Mouse (Mus musculus) G1E (cell line): Measurements from ENCODE around the gene Cx3cr1. TPM values are rescaled to one million over a fixed set of nuclear protein-coding genes. Genes with fewer than 3 reads are reported as not detected.

Experiments used
- ATAC-seq: 2 replicates; pipeline ENCODE4 v1.8.0; 2016; ENCODE audit warnings: mild to moderate bottlenecking; ENCODE audit not compliant: insufficient number of reproducible peaks, poor library complexity, low FRiP score, severe bottlenecking; ENCODE audit errors: extremely low read depth
- DNase-seq: peaks from one replicate; pipeline ENCODE4 v3.0.0; 2012; ENCODE audit warnings: low spot score
- H3K27me3 ChIP-seq: 2 replicates; pipeline ENCODE4 v1.6.1; 2012; ENCODE audit warnings: mild to moderate bottlenecking, low read length, inconsistent platforms; ENCODE audit not compliant: insufficient read depth
- H3K36me3 ChIP-seq: replicated peaks from 2 replicates; pipeline ENCODE3; 2012; ENCODE audit warnings: mild to moderate bottlenecking, inconsistent platforms
- H3K4me1 ChIP-seq: 2 replicates; pipeline ENCODE4 v1.6.1; 2012; ENCODE audit warnings: low read depth, low read length, inconsistent platforms, mixed read lengths; ENCODE audit not compliant: insufficient read depth
- H3K4me3 ChIP-seq: 2 replicates; pipeline ENCODE4 v1.5.1; 2012; ENCODE audit warnings: low read depth, mild to moderate bottlenecking, inconsistent platforms, low read length, moderate library complexity, mixed read lengths
- H3K9me3 ChIP-seq: replicated peaks from 2 replicates; pipeline ENCODE4 v1.6.1; 2012; ENCODE audit warnings: inconsistent platforms
- CTCF ChIP-seq: IDR thresholded peaks from 2 replicates; pipeline ENCODE4 v1.5.1; 2012; ENCODE audit warnings: low read depth, low read length, inconsistent platforms, mixed read lengths
- GATA1 ChIP-seq: IDR thresholded peaks from 2 replicates; pipeline ENCODE4 v1.6.1; 2012; ENCODE audit warnings: borderline replicate concordance, low read length, inconsistent platforms, mixed read lengths
- GATA2 ChIP-seq: IDR thresholded peaks from 2 replicates; pipeline ENCODE4 v1.6.1; 2012; ENCODE audit warnings: low read depth, low read length, inconsistent platforms, borderline replicate concordance
- POLR2AphosphoS5 ChIP-seq: IDR thresholded peaks from 2 replicates; pipeline ENCODE4 v1.6.1; 2012; ENCODE audit warnings: low read depth, low read length, inconsistent platforms; ENCODE audit not compliant: insufficient replicate concordance
- TAL1 ChIP-seq: conservative IDR thresholded peaks from 2 replicates; pipeline ENCODE4 v1.6.1; 2012; ENCODE audit warnings: low read depth, low read length, inconsistent platforms, mixed read lengths
- polyA plus RNA-seq: library from polyadenylated mRNA; stranded (reverse); fragments of >175 nt; gene quantifications from 2 replicates; pipeline ENCODE4 v1.2.3, GENCODE M21; 2012
- total RNA-seq, 2 experiments: library from RNA; stranded (forward) in 1 of 2; stranded (reverse) in 1 of 2; fragments of 200-1000 nt in 1 of 2; fragments of >200 nt in 1 of 2; fragmentation: Nextera tagmentation in 1 of 2; gene quantifications; 2 replicates each; pipeline ENCODE4 v1.2.3; 2014 to 2017

Cx3cr1 gene
- total and polyA plus RNA-seq, 3 experiments, result 0.22 TPM; not detected in 2

DNA sequence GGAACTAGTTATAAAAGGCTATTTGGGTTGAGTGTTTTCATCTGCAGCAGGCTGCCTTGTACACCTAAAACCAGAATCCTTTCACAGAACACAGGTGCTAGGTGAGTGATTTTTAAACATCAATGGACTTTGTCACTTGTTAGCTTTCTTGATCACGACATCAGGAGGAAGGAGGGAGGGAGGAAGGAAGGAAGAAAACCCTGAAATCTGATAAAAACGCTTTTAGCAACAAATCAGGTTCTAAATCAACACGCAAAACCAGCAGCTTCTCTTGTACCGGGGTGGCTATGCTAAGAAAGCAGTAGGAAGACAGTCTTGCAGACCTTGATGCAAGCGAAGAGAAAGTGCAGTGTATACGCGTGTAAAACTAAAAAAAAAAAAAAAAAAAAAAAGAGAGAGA is 10.2 kb upstream of the Cx3cr1 start:
- TF ChIP-seq CTCF, result no peak
- TF ChIP-seq GATA1, result no peak
- no peak for TF ChIP-seq TAL1
- TF ChIP-seq POLR2AphosphoS5, result no peak
- no peak for TF ChIP-seq GATA2
- no peaks in the 10 kb centered on the region for H3K9me3 ChIP-seq
- H3K4me3 ChIP-seq, result no peak overlapping the region
- DNase-seq (no peak), ATAC-seq (no peak)
- H3K36me3 ChIP-seq, result no peaks in the 10 kb centered on the region
- H3K27me3 ChIP-seq, result peaks cover 13% of the 10 kb centered on the region
- H3K4me1 ChIP-seq, result no peaks in the 10 kb centered on the region

DNA sequence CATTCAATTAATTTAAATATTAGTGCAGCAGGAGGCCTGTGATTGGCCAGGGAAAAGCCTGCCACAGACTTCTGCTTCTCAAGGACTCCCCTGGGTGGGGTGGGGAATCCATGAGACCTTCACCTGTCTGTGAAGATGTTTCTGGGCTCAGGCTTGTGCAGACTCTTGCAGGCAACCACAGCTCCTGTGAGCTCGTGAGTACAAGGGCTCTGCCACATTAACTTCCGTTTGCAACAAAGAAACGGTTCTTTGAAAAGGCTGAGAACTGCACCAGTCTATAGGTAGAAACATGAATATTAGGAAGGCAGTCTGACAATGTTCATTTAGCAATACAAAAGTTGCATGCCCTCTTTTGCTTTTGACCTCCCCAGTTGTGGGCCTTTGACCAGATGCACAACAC is 8.6 kb upstream of the Cx3cr1 start:
- Histone ChIP-seq H3K27me3 (peaks cover 15% of the 10 kb centered on the region), H3K9me3 (no peaks in the 10 kb centered on the region), H3K4me1 (no peaks in the 10 kb centered on the region), H3K36me3 (no peaks in the 10 kb centered on the region), H3K4me3 (no peak overlapping the region)
- ATAC-seq (no peak), DNase-seq (no peak)
- TF ChIP-seq CTCF, result no peak
- no peak for TF ChIP-seq TAL1
- no peak for TF ChIP-seq GATA2
- TF ChIP-seq POLR2AphosphoS5, result no peak
- TF ChIP-seq GATA1, result no peak

- no peak for TF ChIP-seq GATA2
- TF ChIP-seq POLR2AphosphoS5, result no peak
- no peak for TF ChIP-seq CTCF
- no peak for TF ChIP-seq TAL1
- no peak for TF ChIP-seq GATA1
- Histone ChIP-seq H3K4me1 (no peaks in the 10 kb centered on the region), H3K36me3 (no peaks in the 10 kb centered on the region), H3K27me3 (peaks cover 22% of the 10 kb centered on the region), H3K9me3 (no peaks in the 10 kb centered on the region), H3K4me3 (no peak overlapping the region)
- ATAC-seq (no peak), DNase-seq (no peak)
These were observed 4.8 kb upstream of the Cx3cr1 start for GRCm38 (mm10) chr9:120074516-120074915.

GRCm38 (mm10) chr9:120073169-120073568 is 3.5 kb upstream of the Cx3cr1 start:
- peak; percentile 45; the same call in 1 of the 2 replicates for ATAC-seq
- TF ChIP-seq CTCF (peak; percentile 93), TAL1 (no peak), POLR2AphosphoS5 (no peak), GATA2 (no peak), GATA1 (no peak)

DNA sequence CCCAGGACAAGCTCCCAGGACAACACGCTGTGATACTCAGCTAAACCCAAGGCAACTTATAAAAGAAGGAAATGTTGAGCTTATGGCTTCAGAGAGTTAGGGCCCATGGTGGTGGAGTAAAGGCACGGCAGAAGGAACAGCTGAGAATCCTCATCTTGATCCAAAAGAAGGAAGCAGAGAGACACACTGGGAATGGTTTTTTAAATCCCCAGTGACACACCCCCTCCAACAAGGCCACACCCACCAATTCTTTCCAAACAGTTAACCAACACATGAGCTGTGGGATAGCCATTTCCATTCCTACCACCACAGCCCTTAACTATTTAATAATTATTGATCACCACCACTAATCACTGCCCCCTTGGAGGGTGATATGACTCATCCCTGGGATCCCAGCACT is 1.6 kb upstream of the Cx3cr1 start:
- no peaks in the 10 kb centered on the region for H3K9me3 ChIP-seq
- no peaks in the 10 kb centered on the region for H3K4me1 ChIP-seq
- ATAC-seq, result no peak
- TF ChIP-seq CTCF, result no peak
- no peak for TF ChIP-seq TAL1
- no peak for TF ChIP-seq GATA1
- TF ChIP-seq POLR2AphosphoS5, result no peak
- no peak for TF ChIP-seq GATA2
- H3K36me3 ChIP-seq, result no peaks in the 10 kb centered on the region
- no peak overlapping the region for H3K4me3 ChIP-seq
- peaks cover 16% of the 10 kb centered on the region for H3K27me3 ChIP-seq
- no peak for DNase-seq

More at GRCm38 (mm10) chr9:120073169-120073568, 3.5 kb upstream of the Cx3cr1 start:
- DNase-seq, result peak; percentile 44
- H3K9me3 ChIP-seq, result no peaks in the 10 kb centered on the region
- H3K36me3 ChIP-seq, result no peaks in the 10 kb centered on the region
- no peaks in the 10 kb centered on the region for H3K4me1 ChIP-seq
- peaks cover 22% of the 10 kb centered on the region for H3K27me3 ChIP-seq
- H3K4me3 ChIP-seq, result no peak overlapping the region

DNA sequence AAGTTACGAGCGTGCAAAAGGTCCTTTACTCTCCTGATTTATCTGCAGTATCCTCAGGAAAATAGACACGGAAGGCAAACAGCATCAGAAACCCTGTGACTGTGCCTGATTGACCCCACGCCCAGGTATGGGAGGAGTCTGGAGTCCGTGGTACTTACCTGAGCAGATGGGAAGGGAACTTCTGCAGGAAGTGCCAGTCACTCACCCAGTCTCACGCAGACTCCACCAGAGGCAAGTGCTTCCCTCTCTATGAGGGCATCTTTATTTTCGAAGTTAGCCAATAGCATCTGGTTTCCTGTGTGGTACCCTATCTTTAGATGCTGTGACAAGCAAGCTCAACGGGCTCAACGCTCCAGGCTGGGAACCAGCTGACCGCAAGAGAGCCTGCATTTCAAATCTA is 1.6 kb downstream of the Cx3cr1 start:
- peaks cover 18% of the 10 kb centered on the region for H3K27me3 ChIP-seq
- no peak overlapping the region for H3K4me3 ChIP-seq
- H3K36me3 ChIP-seq, result no peaks in the 10 kb centered on the region
- no peaks in the 10 kb centered on the region for H3K4me1 ChIP-seq
- TF ChIP-seq POLR2AphosphoS5 (no peak), TAL1 (no peak), GATA2 (no peak), GATA1 (no peak)
- DNase-seq (no peak), ATAC-seq (no peak)
- no peaks in the 10 kb centered on the region for H3K9me3 ChIP-seq

DNA sequence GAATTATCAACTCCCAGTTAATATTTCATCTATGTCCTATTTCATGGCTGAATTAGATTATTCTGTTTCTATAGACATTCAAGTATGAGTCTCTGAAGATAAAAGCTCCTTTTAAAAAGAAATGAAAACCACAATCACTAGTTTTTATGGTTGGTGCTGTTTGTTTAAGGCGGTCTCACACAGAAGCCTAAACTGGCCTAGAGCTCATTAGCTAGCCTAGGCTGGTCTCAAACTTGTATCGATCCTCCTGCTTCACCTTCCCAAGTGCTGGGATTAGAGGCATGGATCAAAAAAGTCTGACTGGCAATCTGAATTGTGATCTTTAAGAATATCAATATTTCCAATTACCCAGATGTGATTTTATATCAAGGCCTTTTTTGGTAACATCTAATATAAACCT is 2.1 kb downstream of the Cx3cr1 start:
- Histone ChIP-seq H3K4me1 (no peaks in the 10 kb centered on the region), H3K27me3 (peaks cover 15% of the 10 kb centered on the region), H3K9me3 (no peaks in the 10 kb centered on the region), H3K36me3 (no peaks in the 10 kb centered on the region), H3K4me3 (no peak overlapping the region)
- no peak for ATAC-seq
- DNase-seq, result no peak
- TF ChIP-seq CTCF (no peak), TAL1 (no peak)
